Mouse (Mus musculus) embryonic fibroblast, embryonic 13.5 days (primary cell): ENCODE data around the gene Isy1. TPM values are rescaled to one million over a fixed set of nuclear protein-coding genes. Genes with fewer than 3 reads are reported as not detected.

Source experiments
- H3K27ac ChIP-seq: 2 replicates; pipeline ENCODE4 v1.5.1; 2012; ENCODE audit warnings: low read length, control low read depth, inconsistent platforms; ENCODE audit not compliant: insufficient read depth
- H3K4me1 ChIP-seq: 2 replicates; pipeline ENCODE4 v1.6.1; 2011; ENCODE audit warnings: low read length; ENCODE audit not compliant: control insufficient read depth, insufficient read depth
- H3K4me3 ChIP-seq: 2 replicates; pipeline ENCODE4 v1.5.1; 2011; ENCODE audit warnings: mild to moderate bottlenecking, control low read depth, low read length; ENCODE audit not compliant: insufficient read depth
- CTCF ChIP-seq: IDR thresholded peaks from 2 replicates; pipeline ENCODE4 v1.5.1; 2011; ENCODE audit warnings: mild to moderate bottlenecking, control low read depth, low read length, moderate library complexity, borderline replicate concordance; ENCODE audit not compliant: insufficient read depth
- POLR2A ChIP-seq: IDR thresholded peaks from 2 replicates; pipeline ENCODE4 v1.6.1; 2011; ENCODE audit warnings: low read depth, mild to moderate bottlenecking, control low read depth, low read length, moderate library complexity
- polyA plus RNA-seq: library from polyadenylated mRNA; stranded (reverse); fragments of >200 nt; gene quantifications from 2 replicates; pipeline ENCODE4 v1.2.4, GENCODE M21; 2011; ENCODE audit warnings: low read depth; ENCODE audit not compliant: missing spikeins, insufficient read length

Gene Isy1
- polyA plus RNA-seq, 1 experiment, result 48.9 TPM

- Histone ChIP-seq H3K27ac (no peak overlapping the region), H3K4me3 (no peak overlapping the region), H3K4me1 (no peaks in the 10 kb centered on the region)
- no peak for TF ChIP-seq POLR2A
- TF ChIP-seq CTCF, result no peak
Measured at GRCm38 (mm10) chr6:87787108-87787890, 51.3 kb downstream of the Isy1 start.

- Histone ChIP-seq H3K4me1 (no peaks in the 10 kb centered on the region), H3K4me3 (no peak overlapping the region), H3K27ac (no peak overlapping the region)
- TF ChIP-seq CTCF, result no peak
- TF ChIP-seq POLR2A, result no peak
Measured at GRCm38 (mm10) chr6:87786621-87787020, 52.0 kb downstream of the Isy1 start.

DNA sequence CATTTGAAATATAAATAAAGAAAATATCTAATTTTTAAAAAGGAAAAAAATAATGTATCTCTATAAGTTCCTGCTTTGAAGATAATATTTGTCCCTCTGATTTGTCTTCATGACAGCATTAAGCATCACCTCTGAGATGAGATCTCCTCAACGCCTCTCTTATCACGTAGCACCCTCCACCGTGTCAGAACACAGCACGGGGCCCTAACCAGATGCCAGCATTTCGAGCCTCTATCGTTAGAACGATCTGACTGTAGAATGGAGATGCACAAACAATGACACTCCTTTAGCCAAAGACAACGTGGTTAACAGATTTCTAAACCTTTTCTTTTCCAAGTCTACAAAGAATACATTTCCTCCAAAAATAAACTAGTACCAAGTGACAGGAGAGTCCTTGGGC lies 54.6 kb downstream of the Isy1 start:
- TF ChIP-seq POLR2A (no peak), CTCF (no peak)
- no peaks in the 10 kb centered on the region for H3K4me1 ChIP-seq
- no peak overlapping the region for H3K4me3 ChIP-seq
- no peak overlapping the region for H3K27ac ChIP-seq

GRCm38 (mm10) chr6:87780546-87781301 lies 57.9 kb downstream of the Isy1 start:
- TF ChIP-seq CTCF (no peak), POLR2A (no peak)
- H3K4me3 ChIP-seq, result no peak overlapping the region
- H3K27ac ChIP-seq, result no peak overlapping the region
- no peaks in the 10 kb centered on the region for H3K4me1 ChIP-seq

GRCm38 (mm10) chr6:87779174-87780165 lies 59.1 kb downstream of the Isy1 start:
- H3K4me1 ChIP-seq, result no peaks in the 10 kb centered on the region
- TF ChIP-seq CTCF (no peak), POLR2A (no peak)
- no peak overlapping the region for H3K4me3 ChIP-seq
- no peak overlapping the region for H3K27ac ChIP-seq

DNA sequence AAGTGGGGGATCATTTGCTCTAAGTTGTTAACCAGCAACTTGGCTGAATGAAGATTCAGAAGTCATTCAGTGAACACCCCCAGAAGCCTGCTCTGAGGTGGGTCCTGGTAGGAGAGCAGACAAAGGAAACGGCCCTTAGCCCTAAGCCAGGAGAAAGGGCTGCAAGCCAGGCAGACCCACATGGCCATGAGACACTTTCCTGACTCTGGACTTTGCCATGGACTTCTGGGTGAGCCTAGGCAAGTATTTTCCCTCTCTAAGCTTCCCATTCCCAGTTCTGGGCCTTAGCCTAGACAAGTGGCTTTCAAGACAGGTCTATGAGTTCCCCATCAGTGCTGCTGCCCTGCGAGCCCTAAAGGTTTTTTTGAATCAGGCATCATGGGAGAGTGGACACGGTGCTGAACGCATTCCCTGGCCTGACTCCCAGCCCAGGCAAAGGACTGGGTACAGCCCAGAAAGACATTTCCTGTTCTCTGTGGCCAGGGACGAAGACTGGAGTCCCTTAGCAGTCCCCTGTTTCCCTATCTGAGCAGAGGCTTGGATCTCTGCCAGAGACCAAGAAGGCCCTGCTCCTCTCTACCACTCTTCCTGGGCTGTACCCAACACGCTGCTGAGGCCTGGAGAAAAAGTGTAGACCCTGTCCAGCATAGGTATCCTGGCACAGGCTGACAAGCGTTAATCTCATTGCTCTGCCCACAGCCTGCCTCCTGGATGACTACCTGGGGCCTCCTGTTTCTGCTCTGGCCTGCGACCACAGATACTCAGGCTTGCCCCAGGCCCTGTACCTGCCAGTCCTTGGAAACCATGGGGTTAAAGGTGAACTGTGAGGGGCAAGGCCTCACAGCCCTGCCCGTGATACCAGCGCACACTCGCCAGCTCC lies 60.1 kb downstream of the Isy1 start:
- no peak overlapping the region for H3K27ac ChIP-seq
- no peaks in the 10 kb centered on the region for H3K4me1 ChIP-seq
- no peak for TF ChIP-seq POLR2A
- no peak for TF ChIP-seq CTCF
- no peak overlapping the region for H3K4me3 ChIP-seq

DNA sequence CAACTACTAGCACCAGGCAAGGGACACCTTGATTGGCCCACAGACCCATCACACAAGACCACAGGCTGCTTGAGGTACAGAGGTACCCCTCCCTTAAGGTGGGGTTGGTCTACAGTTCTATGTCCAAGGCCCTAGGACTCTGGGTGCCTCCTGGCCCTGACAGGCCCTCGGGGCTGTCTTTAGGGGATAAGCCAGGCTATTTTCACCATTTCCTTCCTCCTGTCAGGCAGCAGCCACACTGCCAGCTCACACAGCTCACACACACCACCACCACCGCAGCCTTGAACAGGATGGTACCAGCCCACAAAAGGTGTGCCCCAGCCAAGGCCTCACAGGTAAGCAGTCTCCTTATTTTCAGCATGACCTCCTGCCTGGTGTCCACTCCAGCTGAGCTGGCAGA lies 60.8 kb downstream of the Isy1 start, which contains the start of gene Gp9:
Gene Gp9, plus strand, starts transcription at position 231 of the 400 bp plus-strand sequence.
- H3K27ac ChIP-seq, result no peak within 1 kb of the TSS
- TF ChIP-seq POLR2A (no peak), CTCF (no peak)
- H3K4me1 ChIP-seq, result no peaks in the 10 kb centered on the region
- no peak within 1 kb of the TSS for H3K4me3 ChIP-seq

GRCm38 (mm10) chr6:87776663-87777062 lies 61.9 kb downstream of the Isy1 start:
- Histone ChIP-seq H3K4me1 (no peaks in the 10 kb centered on the region), H3K4me3 (no peak overlapping the region), H3K27ac (no peak overlapping the region)
- no peak for TF ChIP-seq POLR2A
- no peak for TF ChIP-seq CTCF

- no peaks in the 10 kb centered on the region for H3K4me1 ChIP-seq
- H3K27ac ChIP-seq, result no peak overlapping the region
- no peak for TF ChIP-seq CTCF
- TF ChIP-seq POLR2A, result no peak
- H3K4me3 ChIP-seq, result no peak overlapping the region
Measured at GRCm38 (mm10) chr6:87775588-87776245, 62.9 kb downstream of the Isy1 start.
